ENCODE assay signal across 13 mouse cellular contexts in genomic region chr2:170169062-170169461, GRCm38 (mm10). TPM values are rescaled to one million over a fixed set of nuclear protein-coding genes. Genes with fewer than 3 reads are reported as not detected.
DNase-seq lines count a peak whose midpoint lies in the region; ATAC-seq and TF ChIP-seq lines count a peak whose summit lies in the region.
"Had no signal": no experiment of that assay in that cellular context is flagged by ENCODE, and none has a peak within 500 bp of the region (broad histone marks: within the 10 kb centered on the region; RNA-seq: fewer than 3 reads in every experiment).

No protein-coding gene starts in this region.

- H3K9ac ChIP-seq in heart, postnatal 0 days (replicated peaks; ENCODE audit: low read depth, low read length): no peak overlapping the region
- H3K9ac ChIP-seq in liver, postnatal 0 days (replicated peaks): no peak overlapping the region
- no peak overlapping the region for H3K9ac ChIP-seq in midbrain, embryonic 16.5 days (ENCODE audit: low read depth, low read length)
- no peak overlapping the region for H3K9ac ChIP-seq in hindbrain, embryonic 16.5 days (ENCODE audit: low read depth, low read length)
- H3K9ac ChIP-seq: hindbrain, embryonic 15.5 days; midbrain, embryonic 15.5 days had no signal

- no peak for TF ChIP-seq EP300 in heart, postnatal 0 days (IDR thresholded peaks at IDR 0.05; ENCODE audit: low read depth)
- TF ChIP-seq EP300 in liver, postnatal 0 days (IDR thresholded peaks at IDR 0.05; ENCODE audit: low read depth): no peak

- H3K4me1 ChIP-seq in heart, postnatal 0 days (ENCODE audit: control insufficient read depth, insufficient read depth): peaks cover 8% of the 10 kb centered on the region
- H3K4me1 ChIP-seq in liver, postnatal 0 days (ENCODE audit: insufficient read depth): peaks cover 10% of the 10 kb centered on the region
- no peaks in the 10 kb centered on the region; the same call in 1 of the 2 replicates for H3K4me1 ChIP-seq in midbrain, embryonic 16.5 days (ENCODE audit: control insufficient read depth, insufficient read depth, low read length)
- H3K4me1 ChIP-seq in hindbrain, embryonic 16.5 days (ENCODE audit: control insufficient read depth, insufficient read depth, low read depth, low read length): no peaks in the 10 kb centered on the region

- H3K4me2 ChIP-seq in heart, postnatal 0 days (ENCODE audit: low read depth, low read length): no peak overlapping the region
- H3K4me2 ChIP-seq in liver, postnatal 0 days (ENCODE audit: low read depth, low read length): 0 out of 2 replicates have a peak overlapping the region, but pooled peaks have one; percentile 18
- H3K4me2 ChIP-seq in midbrain, embryonic 16.5 days (ENCODE audit: low read length): no peak overlapping the region
- H3K4me2 ChIP-seq in hindbrain, embryonic 16.5 days (ENCODE audit: low read length): no peak overlapping the region
- H3K4me2 ChIP-seq: hindbrain, embryonic 15.5 days; midbrain, embryonic 15.5 days had no signal

- DNase-seq in heart, postnatal 0 days (ENCODE audit: low spot score): no peak
- DNase-seq in heart, adult 8-10 months (ENCODE audit: low spot score): no peak
- peak; percentile 38 to 40 for DNase-seq in B cell, adult 2 months
- no peak for DNase-seq in liver, postnatal 0 days
- no peak for DNase-seq in urinary bladder, adult 2 months (ENCODE audit: low spot score)
- DNase-seq: kidney, postnatal 14 days; lung, adult 18-20 months; right cerebral cortex, postnatal 4 days had no signal

- TF ChIP-seq CTCF in heart, postnatal 0 days (IDR thresholded peaks at IDR 0.05; ENCODE audit: low read depth): no peak
- TF ChIP-seq CTCF in liver, postnatal 0 days (IDR thresholded peaks at IDR 0.05; ENCODE audit: low read depth): no peak

- peak overlapping the region; percentile 48; the same call in 1 of the 2 replicates for H3K27ac ChIP-seq in heart, postnatal 0 days (ENCODE audit: low read depth)
- peak overlapping the region; percentile 68 for H3K27ac ChIP-seq in liver, postnatal 0 days (ENCODE audit: low read depth)
- H3K27ac ChIP-seq in midbrain, embryonic 16.5 days (ENCODE audit: low read length): no peak overlapping the region
- no peak overlapping the region for H3K27ac ChIP-seq in hindbrain, embryonic 16.5 days (ENCODE audit: low read depth, low read length)
- H3K27ac ChIP-seq: hindbrain, embryonic 15.5 days; midbrain, embryonic 15.5 days had no signal

- no peaks in the 10 kb centered on the region for H3K27me3 ChIP-seq in heart, postnatal 0 days (ENCODE audit: control insufficient read depth, insufficient read depth, low read length)
- no peaks in the 10 kb centered on the region for H3K27me3 ChIP-seq in liver, postnatal 0 days (ENCODE audit: insufficient read depth, low read length)
- no peaks in the 10 kb centered on the region for H3K27me3 ChIP-seq in midbrain, embryonic 16.5 days (ENCODE audit: control insufficient read depth, insufficient read depth, low read depth, low read length)
- H3K27me3 ChIP-seq in hindbrain, embryonic 16.5 days (replicated peaks; ENCODE audit: control insufficient read depth, insufficient read depth, low read length): no peaks in the 10 kb centered on the region
- H3K27me3 ChIP-seq: hindbrain, embryonic 15.5 days; midbrain, embryonic 15.5 days had no signal

- ATAC-seq in heart, postnatal 0 days (ENCODE audit: insufficient read depth, low read depth): no peak
- ATAC-seq in activated CD4-positive, CD25-positive, alpha-beta regulatory T cell, adult 4 months: peak; percentile 81
- ATAC-seq in liver, postnatal 0 days: peak; percentile 30; the same call in 1 of the 2 replicates
- ATAC-seq in midbrain, embryonic 16.5 days: no peak
- ATAC-seq in hindbrain, embryonic 16.5 days: no peak
- ATAC-seq: midbrain, embryonic 15.5 days had no signal

- H3K36me3 ChIP-seq in heart, postnatal 0 days (replicated peaks; ENCODE audit: control insufficient read depth, insufficient read depth, low read length): no peaks in the 10 kb centered on the region
- no peaks in the 10 kb centered on the region for H3K36me3 ChIP-seq in liver, postnatal 0 days (replicated peaks; ENCODE audit: insufficient read depth, low read length)
- no peaks in the 10 kb centered on the region for H3K36me3 ChIP-seq in midbrain, embryonic 16.5 days (ENCODE audit: control insufficient read depth, insufficient read depth, low read length)
- no peaks in the 10 kb centered on the region for H3K36me3 ChIP-seq in hindbrain, embryonic 16.5 days (ENCODE audit: control insufficient read depth, insufficient read depth, low read length)
- H3K36me3 ChIP-seq: hindbrain, embryonic 15.5 days; midbrain, embryonic 15.5 days had no signal

- H3K9me3 ChIP-seq in heart, postnatal 0 days (replicated peaks; ENCODE audit: control insufficient read depth, low read length): no peaks in the 10 kb centered on the region
- no peaks in the 10 kb centered on the region for H3K9me3 ChIP-seq in liver, postnatal 0 days (ENCODE audit: low read length)
- H3K9me3 ChIP-seq in midbrain, embryonic 16.5 days (replicated peaks; ENCODE audit: control insufficient read depth, low read length, poor library complexity, severe bottlenecking): 0 out of 2 replicates have a peak, but pooled peaks cover 3% of the 10 kb centered on the region
- no peaks in the 10 kb centered on the region for H3K9me3 ChIP-seq in hindbrain, embryonic 16.5 days (ENCODE audit: control insufficient read depth, low read length)
- H3K9me3 ChIP-seq: hindbrain, embryonic 15.5 days; midbrain, embryonic 15.5 days had no signal

- no peak overlapping the region for H3K4me3 ChIP-seq in heart, postnatal 0 days (ENCODE audit: low read depth, low read length)
- no peak overlapping the region for H3K4me3 ChIP-seq in liver, postnatal 0 days (ENCODE audit: low read depth, low read length)
- no peak overlapping the region for H3K4me3 ChIP-seq in midbrain, embryonic 16.5 days (ENCODE audit: low read depth, low read length)
- no peak overlapping the region for H3K4me3 ChIP-seq in hindbrain, embryonic 16.5 days (ENCODE audit: low read length)
- H3K4me3 ChIP-seq: hindbrain, embryonic 15.5 days; midbrain, embryonic 15.5 days had no signal

RNA-seq across cellular contexts. Expression of gene Zfp217, which starts 21.2 kb away (rescaled TPM):
- 9.8 and 10.1 TPM in 2 replicates for total RNA-seq in heart, postnatal 0 days (2014; rRNA removed; ENCODE audit: low replicate concordance)
- 1.9 and 2.1 TPM in 2 replicates for polyA plus RNA-seq in heart, postnatal 0 days (2015; fragmentation: Nextera tagmentation; extraction: Ambion mirVana)
- total RNA-seq in heart, adult 8-10 months (2022): 10 to 100 TPM in 1 of 4 experiments, 1 to 10 TPM in 3; 7.4 to 12.0 (median 8.9) TPM
- 10 to 100 TPM in 1 of 2 experiments, 1 to 10 TPM in 1; 9.1 to 10.4 TPM for polyA plus RNA-seq in activated CD4-positive, CD25-positive, alpha-beta regulatory T cell, adult 4 months (2017; shearing (Covaris generic))
- 2.1 and 2.4 TPM in 2 replicates for polyA plus RNA-seq in liver, postnatal 0 days (2015; fragmentation: Nextera tagmentation; extraction: Ambion mirVana)
- 0.87 and 1.0 TPM in 2 replicates for polyA plus RNA-seq in midbrain, embryonic 16.5 days (2015; fragmentation: Nextera tagmentation; extraction: Ambion mirVana)
- 0.92 and 1.0 TPM in 2 replicates for polyA plus RNA-seq in hindbrain, embryonic 16.5 days (2015; fragmentation: Nextera tagmentation; extraction: Ambion mirVana)
- polyA plus RNA-seq in urinary bladder, adult 2 months (2012; rRNA removed): 8.9 and 11.5 TPM in 2 replicates

Comparison
In these comparisons a context has a peak if more than half of its experiments do, and no peak if none do; other contexts are left out.
1. ATAC-seq: peak in activated CD4-positive, CD25-positive, alpha-beta regulatory T cell, adult 4 months (single experiment) and liver, postnatal 0 days (single experiment); none in heart, postnatal 0 days (single experiment), midbrain, embryonic 16.5 days (single experiment) and hindbrain, embryonic 16.5 days (single experiment).
2. DNase-seq: peak in B cell, adult 2 months (2 of 2); none in heart, postnatal 0 days (single experiment), heart, adult 8-10 months (single experiment), liver, postnatal 0 days (single experiment) and urinary bladder, adult 2 months (single experiment).
3. H3K27ac ChIP-seq: peak in heart, postnatal 0 days (single experiment) and liver, postnatal 0 days (single experiment); none in midbrain, embryonic 16.5 days (single experiment) and hindbrain, embryonic 16.5 days (single experiment).